Mouse (Mus musculus): ENCODE measurements at regions not wholly inside any gene's neighbourhood (a gene's known extent, or its start where the extent isn't known, plus 50 kb on each side); places are given as distances from the start of the nearest gene placed in this dataset.

- no peak for DNase-seq (ENCODE audit: low read depth, low spot score)
Measured at GRCm38 (mm10) chr2:45246061-45246945, 129.1 kb upstream of the Zeb2 start.

- no peak for DNase-seq (ENCODE audit: low read depth, low spot score)
Measured at GRCm38 (mm10) chr2:45245506-45245905, 128.3 kb upstream of the Zeb2 start.

GRCm38 (mm10) chr2:45244491-45244890 lies 127.3 kb upstream of the Zeb2 start:
- no peak for DNase-seq (ENCODE audit: low read depth, low spot score)

GRCm38 (mm10) chr2:45239501-45240292 lies 122.5 kb upstream of the Zeb2 start:
- peak; percentile 2 for DNase-seq (ENCODE audit: low read depth, low spot score)

- no peak for DNase-seq (ENCODE audit: low read depth, low spot score)
Measured at GRCm38 (mm10) chr2:45239001-45239400, 121.8 kb upstream of the Zeb2 start.

GRCm38 (mm10) chr2:45236168-45236700 lies 119.0 kb upstream of the Zeb2 start:
- no peak for DNase-seq (ENCODE audit: low read depth, low spot score)

GRCm38 (mm10) chr2:45234148-45234547 lies 117.0 kb upstream of the Zeb2 start:
- DNase-seq (ENCODE audit: low read depth, low spot score), result no peak

- no peak for DNase-seq (ENCODE audit: low read depth, low spot score)
Measured at GRCm38 (mm10) chr2:45230351-45231209, 113.4 kb upstream of the Zeb2 start.

- DNase-seq (ENCODE audit: low read depth, low spot score), result no peak
Measured at GRCm38 (mm10) chr2:45229501-45229900, 112.3 kb upstream of the Zeb2 start.

GRCm38 (mm10) chr2:45227276-45227944 lies 110.2 kb upstream of the Zeb2 start:
- DNase-seq (ENCODE audit: low read depth, low spot score), result no peak

GRCm38 (mm10) chr2:45226045-45226370 lies 108.8 kb upstream of the Zeb2 start:
- DNase-seq (ENCODE audit: low read depth, low spot score), result no peak

- DNase-seq (ENCODE audit: low read depth, low spot score), result no peak
Measured at GRCm38 (mm10) chr2:45225364-45226044, 108.3 kb upstream of the Zeb2 start.

GRCm38 (mm10) chr2:45222213-45222612 lies 105.0 kb upstream of the Zeb2 start:
- no peak for DNase-seq (ENCODE audit: low read depth, low spot score)

GRCm38 (mm10) chr2:45219851-45220250 lies 102.7 kb upstream of the Zeb2 start:
- no peak for DNase-seq (ENCODE audit: low read depth, low spot score)

- no peak for DNase-seq (ENCODE audit: low read depth, low spot score)
Measured at GRCm38 (mm10) chr2:45212833-45213232, 95.6 kb upstream of the Zeb2 start.

- no peak for DNase-seq (ENCODE audit: low read depth, low spot score)
Measured at GRCm38 (mm10) chr2:45208526-45208925, 91.3 kb upstream of the Zeb2 start.

- no peak for DNase-seq (ENCODE audit: low read depth, low spot score)
Measured at GRCm38 (mm10) chr2:45205756-45206155, 88.6 kb upstream of the Zeb2 start.

- no peak for DNase-seq (ENCODE audit: low read depth, low spot score)
Measured at GRCm38 (mm10) chr2:45205211-45205610, 88.0 kb upstream of the Zeb2 start.

GRCm38 (mm10) chr2:45197955-45198631 lies 80.9 kb upstream of the Zeb2 start:
- no peak for DNase-seq (ENCODE audit: low read depth, low spot score)

GRCm38 (mm10) chr2:45197342-45197741 lies 80.1 kb upstream of the Zeb2 start:
- DNase-seq (ENCODE audit: low read depth, low spot score), result peak; percentile 64

Measured in CD4-positive, CD25-positive, alpha-beta regulatory T cell, adult 2 months (primary cell).